Mouse (Mus musculus) neural tube, embryonic 14.5 days (tissue): ENCODE data around the gene Zfp689. TPM values are rescaled to one million over a fixed set of nuclear protein-coding genes. Genes with fewer than 3 reads are reported as not detected.

Experiments used
- ATAC-seq: fragments of 200-750 bp; cut with Nextera tagmentation; 2 replicates; pipeline ENCODE4 v1.8.0; 2017; ENCODE audit warnings: low read depth, mild to moderate bottlenecking, moderate TSS enrichment, moderate library complexity
- H3K27ac ChIP-seq: fragments of 300-500 bp; sonication (generic); 2 replicates; pipeline ENCODE4 v1.5.1; 2014; ENCODE audit warnings: low read depth, mild to moderate bottlenecking, control low read depth, low read length, moderate library complexity, mixed read lengths
- H3K27me3 ChIP-seq: fragments of 300-500 bp; sonication (generic); 2 replicates; pipeline ENCODE4 v1.6.1; 2014; ENCODE audit warnings: low read length; ENCODE audit not compliant: control insufficient read depth, insufficient read depth
- H3K36me3 ChIP-seq: fragments of 300-500 bp; sonication (generic); 2 replicates; pipeline ENCODE4 v1.6.1; 2014; ENCODE audit warnings: low read length, mixed read lengths; ENCODE audit not compliant: control insufficient read depth, insufficient read depth
- H3K4me1 ChIP-seq: fragments of 300-500 bp; sonication (generic); 2 replicates; pipeline ENCODE4 v1.6.1; 2014; ENCODE audit warnings: low read length; ENCODE audit not compliant: control insufficient read depth, insufficient read depth
- H3K4me2 ChIP-seq: fragments of 300-500 bp; sonication (generic); 2 replicates; pipeline ENCODE4 v1.6.1; 2014; ENCODE audit warnings: mild to moderate bottlenecking, low read depth, low read length, control low read depth
- H3K4me3 ChIP-seq: fragments of 300-500 bp; sonication (generic); 2 replicates; pipeline ENCODE4 v1.5.1; 2014; ENCODE audit warnings: low read depth, low read length, control low read depth, mixed read lengths
- H3K9ac ChIP-seq: fragments of 300-500 bp; sonication (generic); replicated peaks from 2 replicates; pipeline ENCODE4 v1.6.1; 2014; ENCODE audit warnings: low read depth, mild to moderate bottlenecking, control low read depth, low read length, mixed read lengths
- H3K9me3 ChIP-seq: fragments of 300-500 bp; sonication (generic); 2 replicates; pipeline ENCODE4 v1.6.1; 2016; ENCODE audit warnings: low read length; ENCODE audit not compliant: control insufficient read depth
- WGBS: fragments of 180-500 bp; shearing (Covaris S2); extraction: QIAGEN DNeasy Blood & Tissue Kit; methylation state at CpG from one replicate; pipeline ENCODE4 v1.1.7; 2014; 5-methylcytosine and 5-hydroxymethylcytosine counted together
- polyA plus RNA-seq: library from polyadenylated mRNA; unstranded; fragments of >200 nt; fragmentation: Nextera tagmentation; extraction: Ambion mirVana; gene quantifications from 2 replicates; pipeline ENCODE4 v1.2.1, GENCODE M21; 2014

The Zfp689 gene
- polyA plus RNA-seq, 1 experiment from 2014 or later: 18.2 TPM

- H3K27ac ChIP-seq: peak overlapping the region; percentile 93
- peak overlapping the region; percentile 95 for H3K9ac ChIP-seq
- no peak for ATAC-seq
- no peaks in the 10 kb centered on the region for H3K9me3 ChIP-seq
- no peaks in the 10 kb centered on the region for H3K27me3 ChIP-seq
- peaks cover 21% of the 10 kb centered on the region for H3K4me1 ChIP-seq
- H3K4me3 ChIP-seq: peak overlapping the region; percentile 96
- H3K4me2 ChIP-seq: peak overlapping the region; percentile 98
- H3K36me3 ChIP-seq: peaks cover 39% of the 10 kb centered on the region
- 3% methylated on average over 43 of the region's 48 CpGs for WGBS
These were observed 30.6 kb upstream of the Zfp689 start for GRCm38 (mm10) chr7:127479318-127480225.

GRCm38 (mm10) chr7:127478635-127479317 is 29.8 kb upstream of the Zfp689 start, which contains the start of gene Fbrs:
TSS of gene Fbrs (plus strand) at chr7:127479199.
- no peaks in the 10 kb centered on the region for H3K9me3 ChIP-seq
- peaks cover 42% of the 10 kb centered on the region for H3K36me3 ChIP-seq
- peak; percentile 83 for ATAC-seq
- peak within 1 kb of the TSS; percentile 93 for H3K27ac ChIP-seq
- H3K4me2 ChIP-seq: peak within 1 kb of the TSS; percentile 98
- peaks cover 21% of the 10 kb centered on the region for H3K4me1 ChIP-seq
- H3K9ac ChIP-seq: peak within 1 kb of the TSS; percentile 95
- WGBS: under 1% methylated on average over 60 of the region's 62 CpGs
- peak within 1 kb of the TSS; percentile 96 for H3K4me3 ChIP-seq
- no peaks in the 10 kb centered on the region for H3K27me3 ChIP-seq

GRCm38 (mm10) chr7:127477687-127478634 is 29.0 kb upstream of the Zfp689 start:
- H3K27ac ChIP-seq: peak overlapping the region; percentile 93
- no peaks in the 10 kb centered on the region for H3K27me3 ChIP-seq
- peaks cover 21% of the 10 kb centered on the region for H3K4me1 ChIP-seq
- peak overlapping the region; percentile 95 for H3K9ac ChIP-seq
- peak overlapping the region; percentile 96 for H3K4me3 ChIP-seq
- H3K9me3 ChIP-seq: no peaks in the 10 kb centered on the region
- under 1% methylated on average over 50 of the region's 50 CpGs for WGBS
- ATAC-seq: peak; percentile 92
- H3K4me2 ChIP-seq: peak overlapping the region; percentile 98
- peaks cover 36% of the 10 kb centered on the region for H3K36me3 ChIP-seq

- Histone ChIP-seq H3K4me3 (no peak overlapping the region), H3K9ac (no peak overlapping the region), H3K27me3 (no peaks in the 10 kb centered on the region), H3K9me3 (no peaks in the 10 kb centered on the region), H3K4me2 (peak overlapping the region; percentile 70), H3K27ac (no peak overlapping the region), H3K36me3 (peaks cover 27% of the 10 kb centered on the region), H3K4me1 (peaks cover 28% of the 10 kb centered on the region)
- ATAC-seq: no peak
- WGBS: 76% methylated on average over 4 of the region's 4 CpGs
These were observed 27.9 kb upstream of the Zfp689 start for GRCm38 (mm10) chr7:127476855-127477254.

GRCm38 (mm10) chr7:127476336-127476735 is 27.4 kb upstream of the Zfp689 start:
- Histone ChIP-seq H3K27ac (no peak overlapping the region), H3K27me3 (no peaks in the 10 kb centered on the region), H3K4me1 (peaks cover 28% of the 10 kb centered on the region), H3K4me3 (no peak overlapping the region), H3K4me2 (no peak overlapping the region), H3K9ac (no peak overlapping the region), H3K9me3 (no peaks in the 10 kb centered on the region), H3K36me3 (peaks cover 24% of the 10 kb centered on the region)
- WGBS: 95% methylated on average over 11 of the region's 11 CpGs
- no peak for ATAC-seq

GRCm38 (mm10) chr7:127475186-127475740 is 26.3 kb upstream of the Zfp689 start:
- no peak overlapping the region for H3K27ac ChIP-seq
- H3K4me2 ChIP-seq: no peak overlapping the region
- H3K27me3 ChIP-seq: no peaks in the 10 kb centered on the region
- no peaks in the 10 kb centered on the region for H3K9me3 ChIP-seq
- no peak for ATAC-seq
- H3K9ac ChIP-seq: no peak overlapping the region
- H3K36me3 ChIP-seq: peaks cover 24% of the 10 kb centered on the region
- peaks cover 18% of the 10 kb centered on the region for H3K4me1 ChIP-seq
- 96% methylated on average over 11 of the region's 11 CpGs for WGBS
- no peak overlapping the region for H3K4me3 ChIP-seq

GRCm38 (mm10) chr7:127474378-127475070 is 25.6 kb upstream of the Zfp689 start:
- Histone ChIP-seq H3K4me3 (no peak overlapping the region), H3K9me3 (no peaks in the 10 kb centered on the region), H3K4me1 (peaks cover 15% of the 10 kb centered on the region), H3K27ac (no peak overlapping the region), H3K27me3 (no peaks in the 10 kb centered on the region), H3K36me3 (peaks cover 24% of the 10 kb centered on the region), H3K4me2 (no peak overlapping the region), H3K9ac (no peak overlapping the region)
- no peak for ATAC-seq
- WGBS: 90% methylated on average over 6 of the region's 6 CpGs

- H3K27ac ChIP-seq: no peak overlapping the region
- H3K9ac ChIP-seq: no peak overlapping the region
- WGBS: 76% methylated on average over 5 of the region's 5 CpGs
- H3K4me1 ChIP-seq: peaks cover 18% of the 10 kb centered on the region
- H3K36me3 ChIP-seq: peaks cover 24% of the 10 kb centered on the region
- H3K27me3 ChIP-seq: no peaks in the 10 kb centered on the region
- H3K9me3 ChIP-seq: no peaks in the 10 kb centered on the region
- ATAC-seq: no peak
- no peak overlapping the region for H3K4me2 ChIP-seq
- H3K4me3 ChIP-seq: no peak overlapping the region
These were observed 24.7 kb upstream of the Zfp689 start for GRCm38 (mm10) chr7:127473705-127474104.
